Mouse (Mus musculus) MEL (cell line): ENCODE results near the gene Rab7b.

Experiments
- CTCF ChIP-seq, 3 experiments: IDR thresholded peaks in 2 of 3; conservative IDR thresholded peaks in 1 of 3; 2 replicates each; pipeline ENCODE4 v1.5.1; 2011 to 2012; ENCODE audit warnings: low read length in 3 of 3, low read depth in 2 of 3, mild to moderate bottlenecking in 2 of 3, improper control_type of control experiment in 1 of 3, inconsistent platforms in 1 of 3, mixed read lengths in 1 of 3, moderate library complexity in 1 of 3; ENCODE audit not compliant: control insufficient read depth in 1 of 3, insufficient read depth in 1 of 3, poor library complexity in 1 of 3, severe bottlenecking in 1 of 3
- KAT2A ChIP-seq: conservative IDR thresholded peaks from 2 replicates; pipeline ENCODE4 v1.6.1; 2012; ENCODE audit warnings: low read depth, low read length, improper control_type of control experiment, inconsistent platforms
- MXI1 ChIP-seq: IDR thresholded peaks from 2 replicates; pipeline ENCODE4 v1.6.1; 2011; ENCODE audit warnings: mild to moderate bottlenecking, low read depth, low read length, improper control_type of control experiment
- POLR2AphosphoS2 ChIP-seq: IDR thresholded peaks from 2 replicates; pipeline ENCODE4 v1.6.1; 2011; ENCODE audit warnings: low read length, improper control_type of control experiment
- SIN3A ChIP-seq: IDR thresholded peaks from 2 replicates; pipeline ENCODE4 v1.6.1; 2012; ENCODE audit warnings: low read length, improper control_type of control experiment, inconsistent platforms
- TAL1 ChIP-seq: IDR thresholded peaks from 2 replicates; pipeline ENCODE4 v1.6.1; 2012; ENCODE audit warnings: mild to moderate bottlenecking, inconsistent platforms, low read length, moderate library complexity, mixed read lengths

DNA sequence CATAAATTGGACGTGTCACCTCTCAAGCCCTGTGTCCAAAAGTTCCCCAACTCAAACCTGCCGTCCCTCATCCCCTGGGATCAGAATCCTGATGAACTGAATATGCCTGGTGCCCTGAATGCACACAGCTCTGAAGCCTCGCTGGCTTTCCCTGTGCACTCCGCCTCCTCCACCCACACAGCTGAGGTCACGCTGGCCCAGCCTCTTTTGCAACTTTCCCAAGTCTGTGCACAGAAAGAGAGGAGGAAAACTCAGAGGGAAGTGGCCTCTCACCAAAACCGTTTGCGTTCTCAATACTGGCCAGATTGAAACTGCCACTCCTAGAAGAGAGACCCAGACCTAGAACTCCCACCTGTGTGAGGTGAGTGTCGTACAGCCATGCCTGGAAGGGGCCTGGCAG, at the start of gene Rab7b:
- TF ChIP-seq TAL1, result no peak
- TF ChIP-seq KAT2A, result no peak
- no peak for TF ChIP-seq MXI1
- TF ChIP-seq POLR2AphosphoS2, result no peak
- TF ChIP-seq CTCF (IDR thresholded peaks at IDR 0.05 in 2 of 3, conservative IDR thresholded peaks at IDR 0.05 in 1 of 3; ENCODE audit: control insufficient read depth in 1 of 3, insufficient read depth in 1 of 3, low read depth in 2 of 3, low read length in 3 of 3, poor library complexity in 1 of 3, severe bottlenecking in 1 of 3), result no peak
- TF ChIP-seq SIN3A, result no peak
